Mouse (Mus musculus) left cerebral cortex, postnatal 4 days (tissue): ENCODE data around the gene Nr4a2. TPM values are rescaled to one million over a fixed set of nuclear protein-coding genes. Genes with fewer than 3 reads are reported as not detected.

ENCODE experiments used
- DNase-seq: peaks from one replicate; pipeline ENCODE4 v3.0.0-alpha.2; 2022
- intact Hi-C: fragments of 180-260 bp; cut with DNase I; formaldehyde crosslinking; loops from one replicate; pipeline ENCODE4 v1.15.1; 2025
- total RNA-seq, 2 experiments: library from RNA; stranded (reverse); gene quantifications; 2 replicates each; pipeline ENCODE4 v1.2.3; 2021

The Nr4a2 gene
- total RNA-seq, 2 experiments from 2014 or later, result 78.0 to 87.9 TPM

- no peak for DNase-seq
- intact Hi-C loops, result loop anchor here (10.0 kb wide), 2 partner anchors 721 to 791 kb away; no protein-coding TSS in a partner anchor
Observed at GRCm38 (mm10) chr2:57113431-57113830, 10.4 kb downstream of the Nr4a2 start.

GRCm38 (mm10) chr2:57112949-57113348 is 10.9 kb downstream of the Nr4a2 start:
- no peak for DNase-seq
- intact Hi-C loops, result loop anchor here (10.0 kb wide), 2 partner anchors 722 to 792 kb away; no protein-coding TSS in a partner anchor

GRCm38 (mm10) chr2:57111791-57112538 is 11.8 kb downstream of the Nr4a2 start:
- intact Hi-C loops, result loop anchor here (10.0 kb wide), 2 partner anchors 723 to 793 kb away; no protein-coding TSS in a partner anchor
- DNase-seq, result no peak

- intact Hi-C loops, result loop anchor here (10.0 kb wide), 2 partner anchors 724 to 794 kb away; no protein-coding TSS in a partner anchor
- DNase-seq, result no peak
Observed at GRCm38 (mm10) chr2:57111011-57111790, 12.6 kb downstream of the Nr4a2 start.

- DNase-seq, result no peak
- intact Hi-C loops, result loop anchor here (10.0 kb wide), 2 partner anchors 724 to 794 kb away; no protein-coding TSS in a partner anchor
Observed at GRCm38 (mm10) chr2:57110401-57110800, 13.4 kb downstream of the Nr4a2 start.

GRCm38 (mm10) chr2:57109926-57110325 is 13.9 kb downstream of the Nr4a2 start:
- no peak for DNase-seq
- intact Hi-C loops, result loop anchor here (10.0 kb wide), 2 partner anchors 725 to 795 kb away; no protein-coding TSS in a partner anchor

- intact Hi-C loops, result no loop called here
Observed at GRCm38 (mm10) chr2:57109301-57109700, 14.5 kb downstream of the Nr4a2 start.

GRCm38 (mm10) chr2:57108349-57108930 is 15.4 kb downstream of the Nr4a2 start:
- intact Hi-C loops, result no loop called here

More at GRCm38 (mm10) chr2:57109301-57109700, 14.5 kb downstream of the Nr4a2 start:
- DNase-seq, result no peak

GRCm38 (mm10) chr2:57105401-57105800 is 18.4 kb downstream of the Nr4a2 start:
- intact Hi-C loops, result no loop called here
- no peak for DNase-seq

More at GRCm38 (mm10) chr2:57108349-57108930, 15.4 kb downstream of the Nr4a2 start:
- no peak for DNase-seq

GRCm38 (mm10) chr2:57104731-57105130 is 19.1 kb downstream of the Nr4a2 start:
- intact Hi-C loops, result no loop called here
- no peak for DNase-seq

GRCm38 (mm10) chr2:57103845-57104660 is 19.8 kb downstream of the Nr4a2 start:
- DNase-seq, result no peak
- intact Hi-C loops, result no loop called here

GRCm38 (mm10) chr2:57102856-57103844 is 20.7 kb downstream of the Nr4a2 start:
- intact Hi-C loops, result no loop called here
- DNase-seq, result no peak

- intact Hi-C loops, result no loop called here
- no peak for DNase-seq
Observed at GRCm38 (mm10) chr2:57102091-57102855, 21.5 kb downstream of the Nr4a2 start.

GRCm38 (mm10) chr2:57100241-57100640 is 23.6 kb downstream of the Nr4a2 start:
- no peak for DNase-seq
- intact Hi-C loops, result no loop called here

- intact Hi-C loops, result no loop called here
- DNase-seq, result no peak
Observed at GRCm38 (mm10) chr2:57072452-57072851, 51.4 kb downstream of the Nr4a2 start.

GRCm38 (mm10) chr2:57063480-57063879 is 60.3 kb downstream of the Nr4a2 start:
- DNase-seq, result no peak
- intact Hi-C loops, result no loop called here
